Mouse (Mus musculus): ENCODE measurements around the gene Tpsg1.

DNA sequence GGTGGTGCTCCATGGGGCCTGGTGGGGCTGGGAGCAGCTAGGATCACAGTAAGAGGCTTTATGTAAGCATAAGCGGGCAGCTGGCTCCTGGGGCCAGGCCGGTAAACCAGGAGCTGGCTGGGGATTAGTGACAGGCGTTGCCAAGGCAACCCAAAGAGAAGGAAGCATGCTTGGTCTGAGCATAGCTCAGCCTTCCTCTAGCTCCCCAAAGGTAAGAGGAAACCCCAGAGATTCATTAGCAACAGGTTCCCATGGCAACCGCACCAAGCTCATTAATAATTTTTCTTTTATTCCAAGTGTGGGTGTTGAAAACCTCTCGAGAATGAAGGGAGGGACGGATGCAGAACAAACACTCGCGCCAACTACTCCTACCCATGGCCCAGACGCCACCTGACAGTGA is 49.9 kb downstream of the Tpsg1 start:
- no peak for TF ChIP-seq CTCF (IDR thresholded peaks at IDR 0.05; ENCODE audit: low read depth, low read length)
- TF ChIP-seq POLR2A (IDR thresholded peaks at IDR 0.05; ENCODE audit: borderline replicate concordance, low read depth, low read length) = no peak
